Mouse (Mus musculus): ENCODE data around the gene Krt81. TPM values are rescaled to one million over a fixed set of nuclear protein-coding genes. Genes with fewer than 3 reads are reported as not detected.

Krt81 gene
- polyA plus RNA-seq (2014; fragmentation: Nextera tagmentation; extraction: Ambion mirVana) = not detected in 2 replicates

- H3K27me3 ChIP-seq (ENCODE audit: control insufficient read depth, insufficient read depth, low read length) = no peaks in the 10 kb centered on the region
- H3K36me3 ChIP-seq (ENCODE audit: control insufficient read depth, insufficient read depth, low read length) = no peaks in the 10 kb centered on the region
- H3K4me2 ChIP-seq (ENCODE audit: low read depth, severe bottlenecking) = no peak within 1 kb of the TSS
- H3K27ac ChIP-seq (replicated peaks; ENCODE audit: low read depth, low read length) = no peak within 1 kb of the TSS
- 81% methylated on average over 13 of the region's 13 CpGs for WGBS
- no peaks in the 10 kb centered on the region for H3K9me3 ChIP-seq (ENCODE audit: control insufficient read depth, low read length)
- no peak for DNase-seq (ENCODE audit: low spot score)
- H3K9ac ChIP-seq (ENCODE audit: low read length) = no peak within 1 kb of the TSS
- no peak for ATAC-seq (ENCODE audit: insufficient number of reproducible peaks, low FRiP score, low TSS enrichment, low read depth)
- no peaks in the 10 kb centered on the region for H3K4me1 ChIP-seq (ENCODE audit: control insufficient read depth, insufficient read depth, low read length)
- no peak within 1 kb of the TSS for H3K4me3 ChIP-seq (ENCODE audit: low read depth, low read length)
Measured at GRCm38 (mm10) chr15:101463651-101464050, at the start of gene Krt81. Gene Krt81 (minus strand): TSS chr15:101463751.

- 75% methylated on average over 9 of the region's 9 CpGs for WGBS
- DNase-seq (ENCODE audit: low spot score) = no peak
Measured at GRCm38 (mm10) chr15:101508247-101508646, 44.7 kb upstream of the Krt81 start.

GRCm38 (mm10) chr15:101506896-101507758, 43.6 kb upstream of the Krt81 start:
- H3K4me3 ChIP-seq (ENCODE audit: low read depth, low read length) = no peak overlapping the region
- H3K9me3 ChIP-seq (ENCODE audit: control insufficient read depth, low read length) = no peaks in the 10 kb centered on the region
- H3K27ac ChIP-seq (replicated peaks; ENCODE audit: low read depth, low read length) = no peak overlapping the region
- H3K9ac ChIP-seq (ENCODE audit: low read length) = no peak overlapping the region
- H3K4me2 ChIP-seq (ENCODE audit: low read depth, severe bottlenecking) = no peak overlapping the region
- no peak for ATAC-seq (ENCODE audit: insufficient number of reproducible peaks, low FRiP score, low TSS enrichment, low read depth)
- DNase-seq (ENCODE audit: low spot score) = no peak
- H3K36me3 ChIP-seq (ENCODE audit: control insufficient read depth, insufficient read depth, low read length) = no peaks in the 10 kb centered on the region
- no peaks in the 10 kb centered on the region for H3K4me1 ChIP-seq (ENCODE audit: control insufficient read depth, insufficient read depth, low read length)
- H3K27me3 ChIP-seq (ENCODE audit: control insufficient read depth, insufficient read depth, low read length) = no peaks in the 10 kb centered on the region
- 60% methylated on average over 14 of the region's 14 CpGs for WGBS

More at GRCm38 (mm10) chr15:101508247-101508646, 44.7 kb upstream of the Krt81 start:
- Histone ChIP-seq H3K27me3 (ENCODE audit: control insufficient read depth, insufficient read depth, low read length) (no peaks in the 10 kb centered on the region), H3K9me3 (ENCODE audit: control insufficient read depth, low read length) (no peaks in the 10 kb centered on the region), H3K4me1 (ENCODE audit: control insufficient read depth, insufficient read depth, low read length) (no peaks in the 10 kb centered on the region), H3K4me3 (ENCODE audit: low read depth, low read length) (no peak overlapping the region), H3K36me3 (ENCODE audit: control insufficient read depth, insufficient read depth, low read length) (no peaks in the 10 kb centered on the region), H3K4me2 (ENCODE audit: low read depth, severe bottlenecking) (no peak overlapping the region), H3K27ac (replicated peaks; ENCODE audit: low read depth, low read length) (no peak overlapping the region), H3K9ac (ENCODE audit: low read length) (no peak overlapping the region)
- no peak for ATAC-seq (ENCODE audit: insufficient number of reproducible peaks, low FRiP score, low TSS enrichment, low read depth)

- no peaks in the 10 kb centered on the region for H3K36me3 ChIP-seq (ENCODE audit: control insufficient read depth, insufficient read depth, low read length)
- H3K4me1 ChIP-seq (ENCODE audit: control insufficient read depth, insufficient read depth, low read length) = no peaks in the 10 kb centered on the region
- H3K9me3 ChIP-seq (ENCODE audit: control insufficient read depth, low read length) = no peaks in the 10 kb centered on the region
- no peaks in the 10 kb centered on the region for H3K27me3 ChIP-seq (ENCODE audit: control insufficient read depth, insufficient read depth, low read length)
- ATAC-seq (ENCODE audit: insufficient number of reproducible peaks, low FRiP score, low TSS enrichment, low read depth) (no peak), DNase-seq (ENCODE audit: low spot score) (peak; percentile 27)
- 74% methylated on average over 2 of the region's 2 CpGs for WGBS
- no peak overlapping the region for H3K9ac ChIP-seq (ENCODE audit: low read length)
- H3K4me2 ChIP-seq (ENCODE audit: low read depth, severe bottlenecking) = no peak overlapping the region
- H3K4me3 ChIP-seq (ENCODE audit: low read depth, low read length) = no peak overlapping the region
- no peak overlapping the region for H3K27ac ChIP-seq (replicated peaks; ENCODE audit: low read depth, low read length)
Measured at GRCm38 (mm10) chr15:101497181-101497580, 33.6 kb upstream of the Krt81 start.

GRCm38 (mm10) chr15:101495266-101495665, 31.7 kb upstream of the Krt81 start:
- 85% methylated on average over 8 of the region's 8 CpGs for WGBS
- H3K4me2 ChIP-seq (ENCODE audit: low read depth, severe bottlenecking) = no peak overlapping the region
- no peak overlapping the region for H3K9ac ChIP-seq (ENCODE audit: low read length)
- no peaks in the 10 kb centered on the region for H3K27me3 ChIP-seq (ENCODE audit: control insufficient read depth, insufficient read depth, low read length)
- H3K4me3 ChIP-seq (ENCODE audit: low read depth, low read length) = no peak overlapping the region
- ATAC-seq (ENCODE audit: insufficient number of reproducible peaks, low FRiP score, low TSS enrichment, low read depth) (no peak), DNase-seq (ENCODE audit: low spot score) (no peak)
- H3K27ac ChIP-seq (replicated peaks; ENCODE audit: low read depth, low read length) = no peak overlapping the region
- H3K9me3 ChIP-seq (ENCODE audit: control insufficient read depth, low read length) = no peaks in the 10 kb centered on the region
- H3K4me1 ChIP-seq (ENCODE audit: control insufficient read depth, insufficient read depth, low read length) = no peaks in the 10 kb centered on the region
- no peaks in the 10 kb centered on the region for H3K36me3 ChIP-seq (ENCODE audit: control insufficient read depth, insufficient read depth, low read length)

- H3K4me2 ChIP-seq (ENCODE audit: low read depth, severe bottlenecking) = no peak overlapping the region
- WGBS = 73% methylated on average over 1 of the region's 1 CpGs
- no peak for ATAC-seq (ENCODE audit: insufficient number of reproducible peaks, low FRiP score, low TSS enrichment, low read depth)
- H3K4me3 ChIP-seq (ENCODE audit: low read depth, low read length) = no peak overlapping the region
- DNase-seq (ENCODE audit: low spot score) = no peak
- H3K9me3 ChIP-seq (ENCODE audit: control insufficient read depth, low read length) = no peaks in the 10 kb centered on the region
- H3K27me3 ChIP-seq (ENCODE audit: control insufficient read depth, insufficient read depth, low read length) = no peaks in the 10 kb centered on the region
- no peak overlapping the region for H3K9ac ChIP-seq (ENCODE audit: low read length)
- H3K27ac ChIP-seq (replicated peaks; ENCODE audit: low read depth, low read length) = no peak overlapping the region
- H3K36me3 ChIP-seq (ENCODE audit: control insufficient read depth, insufficient read depth, low read length) = no peaks in the 10 kb centered on the region
- H3K4me1 ChIP-seq (ENCODE audit: control insufficient read depth, insufficient read depth, low read length) = no peaks in the 10 kb centered on the region
Measured at GRCm38 (mm10) chr15:101494203-101494602, 30.7 kb upstream of the Krt81 start.

- H3K4me2 ChIP-seq (ENCODE audit: low read depth, severe bottlenecking) = no peak overlapping the region
- no peaks in the 10 kb centered on the region for H3K36me3 ChIP-seq (ENCODE audit: control insufficient read depth, insufficient read depth, low read length)
- H3K9ac ChIP-seq (ENCODE audit: low read length) = no peak overlapping the region
- no peak overlapping the region for H3K4me3 ChIP-seq (ENCODE audit: low read depth, low read length)
- ATAC-seq (ENCODE audit: insufficient number of reproducible peaks, low FRiP score, low TSS enrichment, low read depth) = no peak
- H3K27me3 ChIP-seq (ENCODE audit: control insufficient read depth, insufficient read depth, low read length) = no peaks in the 10 kb centered on the region
- no peaks in the 10 kb centered on the region for H3K4me1 ChIP-seq (ENCODE audit: control insufficient read depth, insufficient read depth, low read length)
- DNase-seq (ENCODE audit: low spot score) = no peak
- H3K9me3 ChIP-seq (ENCODE audit: control insufficient read depth, low read length) = no peaks in the 10 kb centered on the region
- no peak overlapping the region for H3K27ac ChIP-seq (replicated peaks; ENCODE audit: low read depth, low read length)
- WGBS = 94% methylated on average over 6 of the region's 6 CpGs
Measured at GRCm38 (mm10) chr15:101493713-101494112, 30.2 kb upstream of the Krt81 start.

- Histone ChIP-seq H3K9ac (ENCODE audit: low read length) (no peak overlapping the region), H3K36me3 (ENCODE audit: control insufficient read depth, insufficient read depth, low read length) (no peaks in the 10 kb centered on the region), H3K27ac (replicated peaks; ENCODE audit: low read depth, low read length) (no peak overlapping the region), H3K27me3 (ENCODE audit: control insufficient read depth, insufficient read depth, low read length) (no peaks in the 10 kb centered on the region), H3K4me1 (ENCODE audit: control insufficient read depth, insufficient read depth, low read length) (no peaks in the 10 kb centered on the region), H3K9me3 (ENCODE audit: control insufficient read depth, low read length) (no peaks in the 10 kb centered on the region), H3K4me2 (ENCODE audit: low read depth, severe bottlenecking) (no peak overlapping the region), H3K4me3 (ENCODE audit: low read depth, low read length) (no peak overlapping the region)
- WGBS = 47% methylated on average over 8 of the region's 8 CpGs
- DNase-seq (ENCODE audit: low spot score) (no peak), ATAC-seq (ENCODE audit: insufficient number of reproducible peaks, low FRiP score, low TSS enrichment, low read depth) (no peak)
Measured at GRCm38 (mm10) chr15:101492718-101493117, 29.2 kb upstream of the Krt81 start.

All from limb, embryonic 11.5 days (tissue).